8 mouse cellular contexts compared by ENCODE assay signal in the genomic region with DNA sequence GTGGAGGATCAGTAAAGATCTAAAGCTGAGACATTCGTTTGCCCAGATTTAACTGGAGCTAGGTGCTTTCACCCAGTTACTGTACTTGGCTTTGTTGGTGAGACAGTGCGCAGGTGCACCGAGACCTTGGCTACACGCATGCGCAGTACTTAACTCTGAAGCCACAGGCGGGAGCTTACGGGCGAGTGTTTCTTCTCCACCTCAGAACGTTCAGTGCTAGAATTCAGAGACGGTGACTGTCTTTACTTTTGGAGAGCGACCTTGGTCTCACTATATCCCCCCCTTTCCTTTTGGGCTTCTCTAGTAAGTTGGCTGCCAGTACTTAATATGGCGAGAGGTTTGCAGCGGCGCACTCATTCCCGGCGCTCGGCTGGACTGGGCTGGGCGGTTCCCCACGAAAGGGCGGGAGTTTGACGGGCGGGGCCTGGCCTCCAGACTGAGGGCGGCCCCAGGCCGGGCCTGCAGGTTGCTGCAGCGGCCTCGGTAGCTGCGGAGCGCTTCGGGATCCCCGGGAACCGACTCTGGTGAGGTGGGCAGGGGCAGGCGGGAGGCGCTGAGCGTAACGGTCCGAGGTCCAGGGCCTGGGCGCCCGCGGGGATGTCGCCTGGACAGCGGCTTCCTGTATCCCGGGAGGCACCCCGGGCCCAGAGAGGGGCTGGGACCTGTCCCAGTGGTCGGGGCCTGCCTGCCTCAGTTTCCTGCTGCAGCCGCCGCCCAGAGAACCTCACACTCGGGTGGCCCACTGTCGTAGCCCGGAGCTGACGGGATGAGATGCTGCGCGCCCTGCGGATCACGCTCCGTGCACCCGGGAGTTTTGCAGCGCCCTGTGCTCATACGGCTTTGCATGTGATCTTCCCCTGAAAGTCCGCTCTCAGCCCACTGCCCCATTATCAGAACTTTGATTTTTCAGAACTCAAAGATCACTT. TPM values are rescaled to one million over a fixed set of nuclear protein-coding genes. Genes with fewer than 3 reads are reported as not detected.
DNase-seq lines count a peak whose midpoint lies in the region; ATAC-seq and TF ChIP-seq lines count a peak whose summit lies in the region.

A gene (plus strand): TSS at position 325 of the 926 bp plus-strand sequence.

- no peaks in the 10 kb centered on the region for H3K27me3 ChIP-seq in E14TG2a.4 (ENCODE audit: insufficient read depth, low read length)
- H3K27me3 ChIP-seq in forebrain, embryonic 13.5 days: peaks cover 5% of the 10 kb centered on the region; the same call in 1 of the 2 replicates
- H3K27me3 ChIP-seq in liver, postnatal 0 days (ENCODE audit: insufficient read depth, low read length): no peaks in the 10 kb centered on the region
- no peaks in the 10 kb centered on the region for H3K27me3 ChIP-seq in neural tube, embryonic 14.5 days (ENCODE audit: control insufficient read depth, insufficient read depth, low read length)

- under 1% methylated on average over 57 of the region's 59 CpGs for WGBS in forebrain, embryonic 13.5 days
- WGBS in large intestine, adult 2 months: under 1% methylated on average over 59 of the region's 59 CpGs
- under 1% methylated on average over 59 of the region's 59 CpGs for WGBS in liver, postnatal 0 days (ENCODE audit: insufficient replicate concordance)
- under 1% methylated on average over 57 of the region's 59 CpGs for WGBS in neural tube, embryonic 14.5 days

- no peaks in the 10 kb centered on the region for H3K9me3 ChIP-seq in E14TG2a.4 (ENCODE audit: low read length)
- H3K9me3 ChIP-seq in forebrain, embryonic 13.5 days (replicated peaks): no peaks in the 10 kb centered on the region
- H3K9me3 ChIP-seq in liver, postnatal 0 days (ENCODE audit: low read length): no peaks in the 10 kb centered on the region
- H3K9me3 ChIP-seq in neural tube, embryonic 14.5 days (ENCODE audit: control insufficient read depth, low read length): no peaks in the 10 kb centered on the region

- intact Hi-C loops in heart, postnatal 10 days (cut with DNase I): no loop called here

- H3K4me3 ChIP-seq in E14TG2a.4 (replicated peaks; ENCODE audit: low read length): peak within 1 kb of the TSS; percentile 94
- H3K4me3 ChIP-seq in forebrain, embryonic 13.5 days: peak within 1 kb of the TSS; percentile 92
- peak within 1 kb of the TSS; percentile 94 for H3K4me3 ChIP-seq in liver, postnatal 0 days (ENCODE audit: low read depth, low read length)
- peak within 1 kb of the TSS; percentile 86 for H3K4me3 ChIP-seq in neural tube, embryonic 14.5 days (ENCODE audit: low read depth, low read length)

- H3K36me3 ChIP-seq in E14TG2a.4 (ENCODE audit: insufficient read depth, low read length): no peaks in the 10 kb centered on the region
- H3K36me3 ChIP-seq in forebrain, embryonic 13.5 days (ENCODE audit: poor library complexity, severe bottlenecking): no peaks in the 10 kb centered on the region
- H3K36me3 ChIP-seq in liver, postnatal 0 days (replicated peaks; ENCODE audit: insufficient read depth, low read length): no peaks in the 10 kb centered on the region
- H3K36me3 ChIP-seq in neural tube, embryonic 14.5 days (ENCODE audit: control insufficient read depth, insufficient read depth, low read length): no peaks in the 10 kb centered on the region

- H3K9ac ChIP-seq in forebrain, embryonic 13.5 days: peak within 1 kb of the TSS; percentile 97
- peak within 1 kb of the TSS; percentile 89 for H3K9ac ChIP-seq in liver, postnatal 0 days (replicated peaks)
- H3K9ac ChIP-seq in neural tube, embryonic 14.5 days (replicated peaks; ENCODE audit: low read depth, low read length): peak within 1 kb of the TSS; percentile 93

- peaks cover 11% of the 10 kb centered on the region; the same call in 1 of the 2 replicates for H3K4me1 ChIP-seq in E14TG2a.4 (replicated peaks; ENCODE audit: low read depth, low read length)
- H3K4me1 ChIP-seq in forebrain, embryonic 13.5 days: peaks cover 10% of the 10 kb centered on the region
- peaks cover 5% of the 10 kb centered on the region for H3K4me1 ChIP-seq in liver, postnatal 0 days (ENCODE audit: insufficient read depth)
- H3K4me1 ChIP-seq in neural tube, embryonic 14.5 days (ENCODE audit: control insufficient read depth, insufficient read depth, low read length): peaks cover 7% of the 10 kb centered on the region

- ATAC-seq in forebrain, embryonic 13.5 days: peak; percentile 98
- ATAC-seq in liver, postnatal 0 days: peak; percentile 99
- ATAC-seq in neural tube, embryonic 14.5 days (ENCODE audit: low read depth): peak; percentile 95

- peak; percentile 92 for DNase-seq in c-Kit-positive CD71-positive TER-119-positive erythroid progenitor cells, embryonic 14.5 days (ENCODE audit: low spot score)
- DNase-seq in heart, postnatal 10 days: peak; percentile 93 to 94
- peak; percentile 70 for DNase-seq in large intestine, adult 2 months (ENCODE audit: low read depth, low spot score)
- peak; percentile 95 for DNase-seq in liver, postnatal 0 days
- DNase-seq in testis, postnatal 10 days (ENCODE audit: low spot score): peak; percentile 92

- TF ChIP-seq EP300 in liver, postnatal 0 days (IDR thresholded peaks at IDR 0.05; ENCODE audit: low read depth): no peak

- TF ChIP-seq CTCF in E14TG2a.4 (conservative IDR thresholded peaks at IDR 0.05; ENCODE audit: low read length): no peak
- TF ChIP-seq CTCF in liver, postnatal 0 days (IDR thresholded peaks at IDR 0.05; ENCODE audit: low read depth): no peak

- peak within 1 kb of the TSS; percentile 73 for H3K4me2 ChIP-seq in forebrain, embryonic 13.5 days
- peak within 1 kb of the TSS; percentile 99 for H3K4me2 ChIP-seq in liver, postnatal 0 days (ENCODE audit: low read depth, low read length)
- H3K4me2 ChIP-seq in neural tube, embryonic 14.5 days (ENCODE audit: low read depth, low read length): peak within 1 kb of the TSS; percentile 58

- H3K27ac ChIP-seq in forebrain, embryonic 13.5 days: peak within 1 kb of the TSS; percentile 88
- peak within 1 kb of the TSS; percentile 79 for H3K27ac ChIP-seq in liver, postnatal 0 days (ENCODE audit: low read depth)
- peak within 1 kb of the TSS; percentile 83 for H3K27ac ChIP-seq in neural tube, embryonic 14.5 days (ENCODE audit: low read depth, low read length)

RNA-seq across cellular contexts. Expression of the gene that starts here (rescaled TPM):
- 23.1 and 25.4 TPM in 2 replicates for polyA plus RNA-seq in forebrain, embryonic 13.5 days (2015; fragmentation: Nextera tagmentation; extraction: Ambion mirVana)
- 10 to 100 TPM in 1 of 2 experiments, 1 to 10 TPM in 1; 8.8 to 11.1 TPM for total RNA-seq in heart, postnatal 10 days (2021)
- polyA plus RNA-seq in large intestine, adult 2 months (2012; rRNA removed): 4.7 and 8.2 TPM in 2 replicates
- polyA plus RNA-seq in liver, postnatal 0 days (2015; fragmentation: Nextera tagmentation; extraction: Ambion mirVana): 3.1 and 5.0 TPM in 2 replicates
- 14.3 and 16.3 TPM in 2 replicates for polyA plus RNA-seq in neural tube, embryonic 14.5 days (2014; fragmentation: Nextera tagmentation; extraction: Ambion mirVana)

Comparison
In these comparisons a context has a peak if more than half of its experiments do, and no peak if none do; other contexts are left out.
1. Peak in every context shown above with its lines: DNase-seq, ATAC-seq, H3K4me3 ChIP-seq and H3K27ac ChIP-seq.